Mouse (Mus musculus) hindbrain, embryonic 12.5 days (tissue): ENCODE results near the gene Rbms3. TPM values are rescaled to one million over a fixed set of nuclear protein-coding genes. Genes with fewer than 3 reads are reported as not detected.

Source experiments
- ATAC-seq: fragments of 200-750 bp; cut with Nextera tagmentation; 2 replicates; pipeline ENCODE4 v1.8.0; 2017; ENCODE audit warnings: moderate TSS enrichment; ENCODE audit not compliant: low FRiP score
- H3K27ac ChIP-seq: fragments of 300-500 bp; sonication (generic); 2 replicates; pipeline ENCODE4 v1.5.1; 2016; ENCODE audit warnings: mild to moderate bottlenecking
- H3K27me3 ChIP-seq: fragments of 300-500 bp; sonication (generic); 2 replicates; pipeline ENCODE4 v1.6.1; 2016; ENCODE audit warnings: mild to moderate bottlenecking
- H3K36me3 ChIP-seq: fragments of 300-500 bp; sonication (generic); 2 replicates; pipeline ENCODE4 v1.6.1; 2016; ENCODE audit warnings: mild to moderate bottlenecking
- H3K4me1 ChIP-seq: fragments of 300-500 bp; sonication (generic); 2 replicates; pipeline ENCODE4 v1.6.1; 2016
- H3K4me2 ChIP-seq: fragments of 300-500 bp; sonication (generic); replicated peaks from 2 replicates; pipeline ENCODE4 v1.6.1; 2016; ENCODE audit warnings: mild to moderate bottlenecking
- H3K4me3 ChIP-seq: fragments of 300-500 bp; sonication (generic); 2 replicates; pipeline ENCODE4 v1.5.1; 2016; ENCODE audit warnings: mild to moderate bottlenecking
- H3K9ac ChIP-seq: fragments of 300-500 bp; sonication (generic); 2 replicates; pipeline ENCODE4 v1.6.1; 2016; ENCODE audit warnings: mild to moderate bottlenecking, moderate library complexity
- H3K9me3 ChIP-seq: fragments of 300-500 bp; sonication (generic); replicated peaks from 2 replicates; pipeline ENCODE4 v1.6.1; 2016; ENCODE audit warnings: mild to moderate bottlenecking
- WGBS: fragments of 180-500 bp; shearing (Covaris S2); methylation state at CpG from one replicate; pipeline ENCODE4 v1.1.7; 2016; 5-methylcytosine and 5-hydroxymethylcytosine counted together
- polyA plus RNA-seq: library from polyadenylated mRNA; unstranded; fragments of >200 nt; fragmentation: Nextera tagmentation; extraction: Ambion mirVana; gene quantifications from 2 replicates; pipeline ENCODE4 v1.2.1, GENCODE M21; 2016

Rbms3 gene
- polyA plus RNA-seq, 1 experiment from 2014 or later, result 58.7 TPM

DNA sequence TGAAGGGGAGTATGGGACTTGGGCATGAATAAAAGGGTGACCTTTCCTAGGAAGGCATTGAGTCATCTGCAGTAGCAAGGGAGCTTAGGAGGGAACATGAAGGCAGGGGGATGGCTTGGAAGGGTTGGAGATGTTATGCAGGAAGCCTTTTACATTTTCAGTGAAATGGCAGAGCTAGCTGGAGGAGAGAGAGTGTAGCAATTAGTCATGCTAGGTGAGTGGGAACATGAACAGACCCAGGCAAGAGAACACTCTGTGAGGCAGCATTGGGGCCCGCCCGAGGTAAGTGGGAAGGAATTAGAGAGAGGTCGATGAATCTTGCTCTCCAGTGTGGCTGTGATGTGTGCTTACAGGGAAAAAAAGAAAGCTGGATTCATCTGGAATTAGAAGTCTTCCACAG, 477.8 kb downstream of the Rbms3 start:
- Histone ChIP-seq H3K27me3 (no peaks in the 10 kb centered on the region), H3K9me3 (no peaks in the 10 kb centered on the region), H3K4me2 (no peak overlapping the region), H3K9ac (no peak overlapping the region), H3K4me3 (no peak overlapping the region), H3K27ac (no peak overlapping the region), H3K4me1 (peaks cover 15% of the 10 kb centered on the region), H3K36me3 (no peaks in the 10 kb centered on the region)
- 88% methylated on average over 3 of the region's 3 CpGs for WGBS
- no peak for ATAC-seq

DNA sequence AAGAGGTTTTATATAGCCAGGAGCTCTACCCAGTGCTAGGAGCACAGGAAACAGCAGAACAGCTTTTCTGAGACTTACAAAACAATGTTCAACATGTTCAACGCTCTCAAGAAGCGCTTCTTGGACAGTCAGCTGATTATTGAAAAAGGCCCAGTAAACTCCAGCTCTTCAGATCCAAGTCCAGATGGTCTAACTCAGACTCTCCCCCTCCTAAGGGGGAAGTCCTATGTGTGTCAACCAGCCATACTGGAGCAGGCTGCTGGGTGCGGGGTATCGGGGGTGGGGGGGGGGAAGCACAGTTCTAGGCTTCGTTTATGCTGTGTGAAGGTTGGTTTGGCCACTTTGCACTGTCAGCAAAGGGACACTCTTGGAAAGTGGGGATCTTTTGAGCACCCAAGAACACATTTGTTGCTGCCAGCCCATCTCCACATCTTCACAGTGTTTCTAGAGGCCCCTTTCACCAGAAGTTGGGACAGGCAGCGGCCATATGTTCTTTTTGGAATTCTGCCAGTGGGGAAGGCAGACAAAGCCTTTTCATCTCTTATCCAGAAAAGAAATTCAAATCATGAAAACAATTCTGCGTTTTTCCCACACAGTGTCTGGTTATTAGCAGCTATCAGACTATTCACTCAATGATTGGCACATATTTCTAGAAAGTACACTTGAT, 485.5 kb downstream of the Rbms3 start:
- no peak overlapping the region for H3K4me3 ChIP-seq
- WGBS, result 78% methylated on average over 7 of the region's 7 CpGs
- H3K27me3 ChIP-seq, result no peaks in the 10 kb centered on the region
- no peaks in the 10 kb centered on the region for H3K36me3 ChIP-seq
- peaks cover 3% of the 10 kb centered on the region; the same call in 1 of the 2 replicates for H3K4me1 ChIP-seq
- no peak overlapping the region for H3K27ac ChIP-seq
- H3K9ac ChIP-seq, result no peak overlapping the region
- H3K4me2 ChIP-seq, result no peak overlapping the region
- no peaks in the 10 kb centered on the region for H3K9me3 ChIP-seq
- no peak for ATAC-seq

DNA sequence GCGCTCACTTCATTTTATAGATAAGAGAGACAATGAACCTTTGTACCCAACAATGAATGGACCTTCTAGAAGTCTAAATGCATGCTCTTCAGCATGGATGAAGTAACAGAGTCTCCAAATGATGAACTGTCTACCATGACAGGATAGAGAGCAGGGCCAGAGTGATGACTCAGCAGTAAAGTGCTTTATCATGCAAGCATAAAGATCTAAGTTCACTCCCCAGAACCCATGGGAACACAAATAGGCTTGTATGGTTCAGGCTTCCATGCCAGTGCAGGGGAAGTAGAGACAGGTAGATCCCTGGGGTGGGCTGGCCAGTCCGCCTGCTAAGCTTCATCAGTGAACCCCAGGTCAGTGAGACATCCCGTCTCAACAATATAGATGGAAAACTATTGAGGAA, 489.7 kb downstream of the Rbms3 start:
- ATAC-seq, result no peak
- Histone ChIP-seq H3K4me2 (no peak overlapping the region), H3K4me3 (no peak overlapping the region), H3K4me1 (peaks cover 3% of the 10 kb centered on the region; the same call in 1 of the 2 replicates), H3K27ac (no peak overlapping the region), H3K9me3 (no peaks in the 10 kb centered on the region), H3K36me3 (no peaks in the 10 kb centered on the region), H3K9ac (no peak overlapping the region), H3K27me3 (no peaks in the 10 kb centered on the region)
- WGBS, result 93% methylated on average over 3 of the region's 3 CpGs

DNA sequence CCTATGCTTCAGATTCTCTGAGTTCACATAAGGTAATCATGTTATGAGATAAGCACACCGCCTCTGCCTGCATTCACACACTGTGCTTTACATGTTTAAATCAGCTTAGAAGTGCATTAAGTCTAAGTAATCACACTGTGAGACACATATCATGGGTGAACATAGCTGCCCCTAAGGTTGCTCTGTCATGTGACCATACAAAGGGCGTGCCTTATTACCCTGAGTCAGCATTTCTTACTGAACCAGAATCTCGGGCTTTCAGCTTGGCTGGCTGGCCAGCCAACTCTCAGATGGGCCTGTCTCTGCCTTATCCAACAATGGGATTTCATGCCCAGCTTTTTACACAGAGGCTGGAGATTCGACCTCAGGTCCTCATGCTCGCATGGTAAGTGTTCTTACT, 493.3 kb downstream of the Rbms3 start:
- Histone ChIP-seq H3K27ac (no peak overlapping the region), H3K27me3 (no peaks in the 10 kb centered on the region), H3K4me2 (no peak overlapping the region), H3K4me1 (no peaks in the 10 kb centered on the region), H3K9ac (no peak overlapping the region), H3K36me3 (no peaks in the 10 kb centered on the region), H3K9me3 (no peaks in the 10 kb centered on the region), H3K4me3 (no peak overlapping the region)
- no peak for ATAC-seq
- WGBS, result 53% methylated on average over 5 of the region's 5 CpGs

DNA sequence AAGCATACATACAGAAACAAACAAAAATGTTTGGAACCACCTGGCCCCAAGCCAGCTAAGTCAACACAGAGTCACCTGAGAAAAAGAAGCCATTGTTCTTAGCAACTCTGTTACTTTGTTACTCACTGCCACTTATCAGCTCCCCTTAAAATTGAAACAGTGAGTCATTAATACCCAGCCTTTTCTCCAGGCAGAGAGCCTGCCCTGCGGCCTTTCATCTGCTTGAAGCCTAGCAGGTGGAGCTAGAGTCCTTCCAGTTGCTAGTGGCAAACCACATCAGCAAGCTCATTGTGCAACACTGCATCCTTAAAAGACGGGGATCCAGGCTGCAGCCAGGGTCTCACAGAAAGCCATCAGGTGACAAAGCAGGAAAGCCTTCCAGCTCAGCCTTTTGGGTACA, 495.7 kb downstream of the Rbms3 start:
- H3K27ac ChIP-seq, result no peak overlapping the region
- H3K9me3 ChIP-seq, result no peaks in the 10 kb centered on the region
- no peak overlapping the region for H3K4me2 ChIP-seq
- no peak overlapping the region for H3K4me3 ChIP-seq
- no peaks in the 10 kb centered on the region for H3K27me3 ChIP-seq
- H3K36me3 ChIP-seq, result no peaks in the 10 kb centered on the region
- no peak for ATAC-seq
- no peak overlapping the region for H3K9ac ChIP-seq
- WGBS, result 66% methylated on average over 2 of the region's 2 CpGs
- H3K4me1 ChIP-seq, result no peaks in the 10 kb centered on the region

DNA sequence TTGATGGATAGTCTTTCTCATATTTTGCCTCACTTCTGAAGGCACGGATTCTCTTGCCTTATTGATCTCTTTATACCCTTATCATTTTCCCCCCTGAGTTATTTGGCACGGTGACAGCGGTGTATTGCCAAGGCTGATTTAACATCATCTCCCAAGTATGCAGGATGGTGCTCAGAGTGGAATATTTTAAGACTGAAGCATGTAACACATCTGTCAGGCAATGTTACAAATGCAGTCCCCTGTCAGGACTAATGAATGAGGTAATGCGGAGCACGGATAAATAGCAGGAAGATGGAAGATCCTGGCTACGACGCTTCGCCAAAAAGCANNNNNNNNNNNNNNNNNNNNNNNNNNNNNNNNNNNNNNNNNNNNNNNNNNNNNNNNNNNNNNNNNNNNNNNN, 502.9 kb downstream of the Rbms3 start:
- H3K4me3 ChIP-seq, result no peak overlapping the region
- 55% methylated on average over 8 of the region's 8 CpGs for WGBS

DNA sequence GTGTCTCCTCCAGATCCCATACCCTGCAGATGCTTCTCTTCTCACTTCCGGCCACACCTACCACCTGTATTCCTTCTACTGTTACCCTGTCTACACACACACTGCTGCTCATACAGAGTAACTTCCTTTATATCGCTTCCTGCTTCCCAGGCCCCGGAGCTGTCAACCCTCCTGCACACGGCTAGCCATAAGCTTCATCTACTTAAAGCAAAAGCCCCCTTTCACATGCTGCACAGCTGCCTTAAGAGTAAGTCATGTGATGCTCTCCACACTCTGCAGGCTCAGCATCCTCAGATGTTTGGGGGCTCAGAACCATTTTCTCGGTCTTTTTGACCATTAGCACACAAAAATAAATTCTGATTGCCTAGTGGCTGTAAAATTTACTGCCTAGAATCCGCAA, 503.9 kb downstream of the Rbms3 start:
- H3K9me3 ChIP-seq, result no peaks in the 10 kb centered on the region
- no peak for ATAC-seq
- no peak overlapping the region for H3K27ac ChIP-seq

More for the DNA sequence above, 502.9 kb downstream of the Rbms3 start:
- H3K9me3 ChIP-seq, result no peaks in the 10 kb centered on the region
- ATAC-seq, result no peak
- H3K27ac ChIP-seq, result peak overlapping the region; percentile 48
- H3K36me3 ChIP-seq, result no peaks in the 10 kb centered on the region
- no peaks in the 10 kb centered on the region for H3K27me3 ChIP-seq
- no peak overlapping the region for H3K4me2 ChIP-seq
- peaks cover 16% of the 10 kb centered on the region for H3K4me1 ChIP-seq
- H3K9ac ChIP-seq, result no peak overlapping the region

DNA sequence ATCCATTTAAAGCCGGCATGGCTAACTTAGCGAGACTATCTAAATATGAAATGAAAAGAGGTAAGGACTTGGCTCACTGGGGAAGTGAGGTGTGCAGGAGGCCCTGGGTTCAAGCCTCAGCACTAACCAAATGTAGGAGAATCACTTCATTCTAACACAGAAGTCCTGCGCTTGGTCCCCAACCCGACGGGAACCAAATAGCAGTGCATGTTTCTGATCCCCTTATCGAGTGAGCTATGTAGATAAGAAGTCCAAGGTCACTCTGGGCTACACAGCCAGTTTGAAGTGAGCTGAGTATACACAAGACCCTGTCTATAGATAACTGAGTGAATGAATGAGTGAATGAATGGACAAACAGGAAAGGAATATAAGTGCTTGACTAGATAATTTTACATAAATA, 508.1 kb downstream of the Rbms3 start:
- WGBS, result 90% methylated on average over 6 of the region's 6 CpGs
- no peaks in the 10 kb centered on the region for H3K27me3 ChIP-seq

More for the DNA sequence above, 503.9 kb downstream of the Rbms3 start:
- H3K4me3 ChIP-seq, result no peak overlapping the region
- H3K9ac ChIP-seq, result no peak overlapping the region
- no peaks in the 10 kb centered on the region for H3K27me3 ChIP-seq
- H3K36me3 ChIP-seq, result no peaks in the 10 kb centered on the region
- WGBS, result 86% methylated on average over 6 of the region's 6 CpGs
- H3K4me1 ChIP-seq, result peaks cover 16% of the 10 kb centered on the region
- no peak overlapping the region for H3K4me2 ChIP-seq

DNA sequence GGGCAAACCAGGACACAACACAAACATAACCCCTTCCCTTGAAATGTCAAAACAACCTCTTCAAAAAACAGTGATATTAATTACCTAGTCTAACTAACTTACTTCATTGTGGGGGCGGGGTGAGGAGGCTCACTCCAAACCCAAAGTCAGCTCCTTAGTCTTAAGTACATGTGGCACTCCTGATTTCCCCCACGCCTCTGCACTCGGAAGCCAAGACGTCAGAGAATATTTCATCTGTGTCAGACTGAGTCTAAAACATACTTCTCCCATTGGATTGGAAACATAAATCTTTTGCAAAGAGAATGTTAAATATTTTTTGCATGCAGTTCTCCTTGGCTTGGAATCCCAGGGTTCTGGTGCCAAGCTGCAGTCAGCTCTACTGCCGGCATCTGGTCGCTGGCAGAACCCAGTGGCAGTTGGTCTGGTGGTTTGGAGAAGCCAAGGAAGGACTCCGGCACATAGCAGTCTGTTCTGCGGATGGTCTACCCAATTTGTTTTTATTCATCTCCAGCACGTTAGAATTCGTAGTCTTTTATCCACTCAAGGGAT, 512.5 kb downstream of the Rbms3 start:
- ATAC-seq, result no peak
- Histone ChIP-seq H3K9me3 (no peaks in the 10 kb centered on the region), H3K4me1 (peaks cover 7% of the 10 kb centered on the region; the same call in 1 of the 2 replicates), H3K4me3 (no peak overlapping the region), H3K27me3 (no peaks in the 10 kb centered on the region), H3K9ac (no peak overlapping the region), H3K4me2 (no peak overlapping the region), H3K27ac (no peak overlapping the region), H3K36me3 (no peaks in the 10 kb centered on the region)
- 93% methylated on average over 10 of the region's 10 CpGs for WGBS

More for the DNA sequence above, 508.1 kb downstream of the Rbms3 start:
- no peak for ATAC-seq
- Histone ChIP-seq H3K27ac (no peak overlapping the region), H3K4me3 (no peak overlapping the region), H3K4me1 (peaks cover 2% of the 10 kb centered on the region), H3K9me3 (no peaks in the 10 kb centered on the region), H3K36me3 (no peaks in the 10 kb centered on the region), H3K4me2 (no peak overlapping the region), H3K9ac (no peak overlapping the region)

DNA sequence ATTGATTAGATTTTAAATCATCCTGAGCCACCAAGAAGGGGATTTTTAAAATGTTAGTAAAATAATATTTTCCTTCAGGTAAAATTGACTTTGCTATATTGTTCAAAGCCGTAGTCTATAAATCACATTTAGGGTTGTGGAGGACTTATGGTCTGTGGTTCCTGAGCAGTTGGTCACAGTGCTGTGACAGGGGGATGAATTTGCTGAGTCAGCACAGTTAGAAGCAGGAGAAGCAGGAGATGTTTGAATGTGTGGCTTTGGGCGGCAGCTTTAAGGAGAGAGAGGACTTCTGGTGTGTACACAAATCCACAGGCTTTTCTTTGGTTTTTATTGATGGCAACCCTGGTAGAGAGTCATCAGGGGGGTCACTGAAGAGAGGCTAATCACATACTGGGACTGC, 514.1 kb downstream of the Rbms3 start:
- Histone ChIP-seq H3K36me3 (no peaks in the 10 kb centered on the region), H3K9ac (no peak overlapping the region), H3K27ac (no peak overlapping the region), H3K4me1 (peaks cover 7% of the 10 kb centered on the region; the same call in 1 of the 2 replicates), H3K9me3 (no peaks in the 10 kb centered on the region), H3K4me2 (no peak overlapping the region), H3K4me3 (no peak overlapping the region), H3K27me3 (no peaks in the 10 kb centered on the region)
- ATAC-seq, result no peak
- WGBS, result 75% methylated on average over 2 of the region's 2 CpGs

DNA sequence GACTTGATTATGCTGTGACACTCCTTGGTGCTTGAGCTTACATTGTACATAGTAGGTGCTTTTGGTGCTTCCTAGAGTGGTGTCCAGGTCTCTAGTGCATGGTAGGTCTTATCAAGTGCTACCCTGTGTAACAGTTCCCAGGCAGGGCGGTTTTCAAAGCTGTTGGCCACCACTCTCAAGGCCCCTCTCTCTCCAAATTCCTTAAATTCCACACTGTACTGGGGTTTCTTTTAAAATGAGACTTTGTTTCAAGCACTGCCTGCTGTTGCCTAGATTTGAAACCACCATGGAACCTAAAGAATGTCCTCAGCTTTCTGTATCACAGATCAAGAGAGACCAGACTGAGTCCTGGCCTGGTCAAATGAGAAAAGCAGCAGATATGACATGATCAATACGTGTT, 516.1 kb downstream of the Rbms3 start:
- H3K9me3 ChIP-seq, result no peaks in the 10 kb centered on the region
- H3K4me2 ChIP-seq, result no peak overlapping the region
- ATAC-seq, result no peak
- peaks cover 7% of the 10 kb centered on the region; the same call in 1 of the 2 replicates for H3K4me1 ChIP-seq
- H3K4me3 ChIP-seq, result no peak overlapping the region
- no peak overlapping the region for H3K9ac ChIP-seq
- WGBS, result 52% methylated on average over 2 of the region's 2 CpGs
- H3K27ac ChIP-seq, result no peak overlapping the region
- H3K36me3 ChIP-seq, result no peaks in the 10 kb centered on the region
- H3K27me3 ChIP-seq, result no peaks in the 10 kb centered on the region

DNA sequence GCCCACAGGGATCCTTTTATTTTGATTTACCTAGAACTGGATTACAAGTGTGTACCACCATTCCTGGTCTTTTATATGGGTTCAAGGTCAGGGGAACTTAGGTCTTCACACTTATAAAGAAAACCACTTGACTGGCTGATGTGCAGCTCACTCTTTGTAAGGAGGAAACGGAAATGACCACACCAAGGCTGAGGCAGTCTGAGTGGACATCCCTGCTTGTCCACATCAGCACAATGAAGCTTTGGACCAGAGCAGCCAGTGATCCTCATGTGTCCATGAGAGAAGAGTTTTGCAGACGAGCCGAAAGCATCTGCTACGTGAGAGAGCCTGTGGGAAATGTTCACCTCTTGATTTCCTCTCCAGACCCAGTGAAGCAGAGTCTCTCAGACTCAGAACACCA, 521.8 kb downstream of the Rbms3 start:
- H3K27ac ChIP-seq, result no peak overlapping the region
- ATAC-seq, result no peak
- no peaks in the 10 kb centered on the region for H3K27me3 ChIP-seq
- H3K36me3 ChIP-seq, result no peaks in the 10 kb centered on the region
- no peak overlapping the region for H3K4me3 ChIP-seq
- H3K4me2 ChIP-seq, result no peak overlapping the region
- no peaks in the 10 kb centered on the region for H3K9me3 ChIP-seq
- 90% methylated on average over 4 of the region's 4 CpGs for WGBS
- H3K4me1 ChIP-seq, result no peaks in the 10 kb centered on the region
- H3K9ac ChIP-seq, result no peak overlapping the region
